Mouse (Mus musculus) C2C12 (cell line): Measurements from ENCODE around the gene Olfr1491.

ENCODE experiments used
- CEBPB ChIP-seq: IDR thresholded peaks from one replicate; pipeline ENCODE4 v1.6.1; 2011; ENCODE audit warnings: low read depth, mild to moderate bottlenecking, control low read depth, moderate library complexity
- CTCF ChIP-seq: IDR thresholded peaks from one replicate; pipeline ENCODE4 v1.5.1; 2011; ENCODE audit not compliant: control insufficient read depth, insufficient read depth, insufficient read length

GRCm38 (mm10) chr19:13749366-13749765 is 52.3 kb downstream of the Olfr1491 start:
- no peak for TF ChIP-seq CEBPB
- TF ChIP-seq CTCF, result no peak
